Mouse (Mus musculus) kidney, adult 2 months (tissue): ENCODE data around the gene Zfp775.

ENCODE experiments used
- CTCF ChIP-seq: fragments of 200-500 bp; conservative IDR thresholded peaks from 2 replicates; pipeline ENCODE4 v1.5.1; 2011; ENCODE audit warnings: low read depth, mild to moderate bottlenecking, control low read depth, low read length, moderate library complexity, mixed read lengths; ENCODE audit not compliant: insufficient read depth, insufficient read length
- POLR2A ChIP-seq: fragments of 200-500 bp; IDR thresholded peaks from one replicate; pipeline ENCODE4 v1.6.1; 2011; ENCODE audit warnings: low read depth, low read length, control low read depth

GRCm38 (mm10) chr6:48650041-48650440, 48.2 kb downstream of the Zfp775 start:
- TF ChIP-seq POLR2A = no peak
- no peak for TF ChIP-seq CTCF
